Mouse (Mus musculus) thymus, adult 2 months (tissue): ENCODE measurements around the gene Phb2.

Source experiments
- CTCF ChIP-seq: fragments of 200-500 bp; IDR thresholded peaks from 2 replicates; pipeline ENCODE4 v1.5.1; 2012; ENCODE audit warnings: mild to moderate bottlenecking, control low read depth, low read length, moderate library complexity, borderline replicate concordance; ENCODE audit not compliant: control insufficient read depth, poor library complexity, insufficient read depth; ENCODE audit errors: extremely low read depth
- POLR2A ChIP-seq: fragments of 200-500 bp; IDR thresholded peaks from 2 replicates; pipeline ENCODE4 v1.6.1; 2012; ENCODE audit warnings: mild to moderate bottlenecking, low read length, control low read depth, moderate library complexity; ENCODE audit not compliant: control insufficient read depth, poor library complexity, insufficient read depth; ENCODE audit errors: extremely low read depth

- TF ChIP-seq CTCF (no peak), POLR2A (no peak)
Measured at GRCm38 (mm10) chr6:124669234-124669859, 42.8 kb upstream of the Phb2 start.
